Mouse (Mus musculus) thymus, postnatal 0 days (tissue): ENCODE data around the gene Slc2a6. TPM values are rescaled to one million over a fixed set of nuclear protein-coding genes. Genes with fewer than 3 reads are reported as not detected.

Experiments
- DNase-seq: peaks from one replicate; pipeline ENCODE4 v3.0.0-alpha.2; 2015; ENCODE audit warnings: low spot score
- polyA plus RNA-seq: library from polyadenylated mRNA; unstranded; fragments of >200 nt; fragmentation: Nextera tagmentation; extraction: Ambion mirVana; gene quantifications from 2 replicates; pipeline ENCODE4 v1.2.1, GENCODE M21; 2015

Slc2a6 gene
- polyA plus RNA-seq, result 2.6 and 3.1 TPM in 2 replicates

GRCm38 (mm10) chr2:27027618-27028436, at the start of gene Slc2a6:
Gene Slc2a6 (minus strand): TSS chr2:27027998.
- DNase-seq, result peak; percentile 87

DNA sequence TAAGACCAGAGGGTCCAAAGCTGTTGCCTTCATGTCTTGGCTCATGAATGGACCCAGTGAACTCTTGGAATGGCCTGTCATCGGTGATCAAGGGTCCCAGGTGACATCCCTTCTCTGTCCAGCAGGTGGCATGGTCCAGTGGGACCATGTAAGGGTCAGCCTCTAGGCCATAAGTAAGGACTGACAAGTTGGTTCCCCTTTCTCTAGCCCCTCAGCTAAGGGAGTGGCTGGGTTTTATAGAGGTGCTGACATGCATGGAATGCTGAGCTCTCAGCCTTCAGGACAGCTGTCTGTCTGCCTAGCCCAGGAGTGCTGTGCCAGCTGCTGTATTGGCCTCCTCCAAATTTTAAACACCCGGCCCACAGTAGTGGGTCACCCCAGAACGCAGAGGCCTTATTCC, 47.7 kb upstream of the Slc2a6 start:
- no peak for DNase-seq

DNA sequence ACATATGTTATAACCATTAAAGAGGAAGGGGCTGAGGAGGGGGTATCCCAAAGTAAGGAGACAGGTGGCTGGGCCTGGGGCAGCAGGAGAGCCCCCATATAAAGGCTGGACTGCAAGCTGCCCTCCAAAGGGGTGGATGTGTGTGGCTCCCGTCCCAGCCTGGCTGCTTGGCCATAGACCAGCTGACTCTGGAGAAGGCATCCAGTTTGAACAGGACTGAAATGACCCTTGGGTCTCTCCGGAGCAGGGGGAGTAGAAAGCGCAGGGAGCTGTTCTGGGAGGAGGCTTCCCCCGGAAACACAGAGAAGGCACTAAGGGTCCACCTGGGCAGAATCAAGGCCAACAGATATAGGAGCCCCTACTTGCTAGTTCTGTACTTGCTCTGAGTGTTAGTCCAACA, 47.0 kb upstream of the Slc2a6 start:
- DNase-seq, result no peak

DNA sequence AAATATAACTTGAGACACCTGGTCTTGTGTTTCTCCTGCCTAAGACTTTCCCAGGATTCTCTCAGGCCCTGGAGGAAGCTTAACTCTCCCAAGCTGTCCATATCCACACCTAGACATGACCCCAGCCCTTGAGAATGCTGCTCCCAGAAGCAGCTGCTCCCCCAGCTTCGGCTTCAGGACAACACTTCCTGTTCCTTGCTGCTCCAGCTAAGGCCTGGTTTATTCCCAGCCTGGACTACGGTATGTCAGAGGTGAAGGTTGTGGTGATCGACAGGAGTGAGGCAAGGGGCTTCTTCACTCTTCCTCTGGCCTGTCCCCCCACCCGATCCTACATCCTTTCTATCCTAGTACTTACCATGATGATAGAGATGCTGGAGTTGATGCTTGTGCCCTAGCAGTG, 45.6 kb upstream of the Slc2a6 start:
- no peak for DNase-seq

DNA sequence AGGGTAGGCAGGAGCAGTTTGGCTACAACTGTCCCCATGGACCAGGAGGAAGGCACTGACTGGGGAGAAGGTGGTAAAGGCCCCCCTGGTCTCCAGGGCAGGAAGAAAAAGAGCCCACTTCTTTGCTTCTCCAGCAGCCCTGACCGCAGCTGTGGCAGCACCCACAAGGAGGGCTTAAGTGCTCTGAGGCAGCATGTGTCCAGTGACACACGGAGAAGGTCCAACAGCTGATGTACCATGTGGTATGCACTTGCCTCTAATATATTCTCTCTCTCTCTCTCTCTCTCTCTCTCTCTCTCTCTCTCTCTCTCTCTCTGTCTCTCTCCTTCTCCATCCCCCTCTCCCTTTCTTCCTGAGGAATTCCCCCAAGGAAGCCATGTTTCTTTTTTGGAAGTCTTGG, 44.2 kb upstream of the Slc2a6 start, which contains the start of gene Mymk:
Gene Mymk, minus strand, starts transcription at position 202 of the 400 bp plus-strand sequence.
- DNase-seq, result no peak

- no peak for DNase-seq
Measured at GRCm38 (mm10) chr2:27071137-27071536, 43.3 kb upstream of the Slc2a6 start.

GRCm38 (mm10) chr2:27070247-27070813, 42.5 kb upstream of the Slc2a6 start:
- peak; percentile 86 for DNase-seq

DNA sequence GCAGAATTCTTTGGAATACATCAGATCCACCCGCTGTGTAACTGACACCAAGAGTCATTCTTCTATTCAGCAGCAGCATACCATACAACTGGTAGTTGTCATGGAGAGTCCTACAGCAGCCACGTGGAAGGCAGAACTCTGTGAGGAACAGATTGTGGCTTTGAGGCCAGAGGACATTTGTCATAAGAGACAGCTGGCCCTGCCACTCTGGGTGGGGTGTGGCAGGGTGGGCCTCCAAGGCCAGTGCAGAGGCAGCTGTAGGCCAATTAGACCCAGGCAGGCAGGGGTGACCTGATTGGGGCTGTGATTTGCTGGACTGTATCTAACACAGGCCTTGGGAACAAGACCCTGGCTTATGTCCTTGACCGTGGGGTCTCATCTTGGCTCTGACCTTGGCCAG, 41.8 kb upstream of the Slc2a6 start:
- DNase-seq, result no peak

DNA sequence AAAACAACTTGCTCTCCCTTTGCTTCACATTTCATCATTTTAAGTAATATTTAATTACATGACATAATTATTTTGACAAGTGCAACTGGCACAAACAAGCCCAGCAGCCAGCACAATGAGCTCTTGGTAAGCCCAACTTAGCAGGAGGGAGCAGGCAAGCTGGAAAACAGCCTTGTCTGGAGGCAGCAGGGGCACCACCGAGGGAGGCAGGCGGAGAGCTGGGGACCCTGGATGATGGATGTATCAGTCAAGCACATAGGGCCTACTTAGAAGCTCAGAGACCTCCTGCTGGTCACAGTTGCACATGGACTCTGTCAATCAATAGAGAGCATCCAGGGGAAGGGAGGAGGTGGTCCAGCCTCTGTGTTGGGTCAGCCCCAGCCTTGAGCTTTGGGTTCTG, 40.2 kb upstream of the Slc2a6 start:
- DNase-seq, result no peak

DNA sequence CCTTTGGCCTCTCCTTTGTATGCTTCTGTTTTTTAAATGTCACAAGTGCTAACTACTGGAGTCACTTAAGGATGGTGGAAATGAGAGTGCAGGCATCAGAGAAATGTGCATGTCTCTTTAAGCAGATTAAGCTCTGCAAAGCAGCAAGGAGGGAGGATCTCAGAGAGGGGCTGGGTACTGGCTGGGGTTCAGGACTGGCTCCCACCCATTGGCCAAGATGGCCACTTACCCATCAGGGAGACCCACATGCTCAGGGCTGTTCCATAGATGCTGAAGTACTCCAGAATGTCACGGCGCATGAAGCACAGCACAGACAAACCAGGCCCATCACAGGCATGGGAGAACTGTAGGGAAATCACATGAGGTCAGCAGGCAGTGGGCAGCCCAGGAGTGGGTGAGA, 39.3 kb upstream of the Slc2a6 start:
- DNase-seq, result no peak

DNA sequence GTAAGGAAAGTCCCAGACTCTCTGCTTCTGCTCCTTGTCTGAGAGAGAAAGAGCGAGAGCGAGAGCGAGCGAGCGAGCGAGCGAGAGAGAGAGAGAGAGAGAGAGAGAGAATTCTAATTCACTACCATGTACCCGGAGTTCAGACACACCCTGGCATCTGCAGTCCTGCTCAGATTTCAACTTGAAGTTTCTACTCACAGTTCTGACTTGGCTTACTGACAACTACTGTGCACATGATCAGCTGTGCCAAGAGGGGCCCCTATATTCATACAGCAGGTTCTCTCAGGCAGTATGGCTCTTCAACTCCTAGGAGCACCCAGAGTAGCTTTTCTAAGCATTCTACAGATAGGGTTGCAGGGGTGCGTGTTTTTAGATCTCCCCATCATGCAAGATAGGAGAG, 31.4 kb upstream of the Slc2a6 start:
- DNase-seq, result no peak

DNA sequence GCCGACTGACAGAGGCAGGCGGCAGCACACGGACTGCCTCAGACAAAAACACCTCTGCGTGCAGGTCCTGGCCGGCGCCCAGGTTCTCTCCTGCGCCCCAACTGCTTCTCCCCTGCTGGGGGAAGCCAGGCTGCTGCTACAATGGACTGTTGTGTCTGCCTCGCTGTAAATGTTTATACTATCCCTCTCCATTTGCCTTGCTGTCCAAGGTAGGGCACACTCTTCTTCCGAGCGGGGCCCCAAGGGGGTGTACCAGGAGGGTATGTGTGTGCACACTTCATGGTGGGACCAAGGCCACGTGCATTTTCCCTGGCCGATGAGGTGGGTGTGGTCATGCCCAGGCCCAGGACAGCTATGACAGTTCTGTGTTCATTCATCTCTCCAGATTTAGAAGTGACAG, 31.0 kb upstream of the Slc2a6 start:
- DNase-seq, result no peak

DNA sequence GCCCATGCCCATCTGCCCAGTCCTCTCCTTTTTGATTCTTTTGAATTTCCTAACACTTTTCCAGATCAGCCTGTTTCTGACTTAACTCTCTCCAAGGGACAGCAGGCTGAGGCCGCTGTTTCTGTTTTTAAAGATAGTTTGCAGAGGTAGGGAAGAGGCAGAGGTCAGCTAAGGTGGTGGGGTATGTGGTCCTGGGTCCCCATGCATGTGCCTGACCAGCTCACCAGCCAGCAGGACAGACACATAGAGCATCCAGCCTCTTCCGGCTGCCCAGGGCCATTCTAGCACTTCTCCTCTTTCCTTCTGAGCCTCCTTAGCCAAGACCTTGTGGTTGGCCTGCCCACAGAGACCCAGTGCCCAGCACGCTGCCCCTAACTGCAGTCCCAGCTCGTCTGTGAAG, 30.5 kb upstream of the Slc2a6 start:
- no peak for DNase-seq

GRCm38 (mm10) chr2:27049408-27049807, 21.6 kb upstream of the Slc2a6 start:
- DNase-seq, result no peak

DNA sequence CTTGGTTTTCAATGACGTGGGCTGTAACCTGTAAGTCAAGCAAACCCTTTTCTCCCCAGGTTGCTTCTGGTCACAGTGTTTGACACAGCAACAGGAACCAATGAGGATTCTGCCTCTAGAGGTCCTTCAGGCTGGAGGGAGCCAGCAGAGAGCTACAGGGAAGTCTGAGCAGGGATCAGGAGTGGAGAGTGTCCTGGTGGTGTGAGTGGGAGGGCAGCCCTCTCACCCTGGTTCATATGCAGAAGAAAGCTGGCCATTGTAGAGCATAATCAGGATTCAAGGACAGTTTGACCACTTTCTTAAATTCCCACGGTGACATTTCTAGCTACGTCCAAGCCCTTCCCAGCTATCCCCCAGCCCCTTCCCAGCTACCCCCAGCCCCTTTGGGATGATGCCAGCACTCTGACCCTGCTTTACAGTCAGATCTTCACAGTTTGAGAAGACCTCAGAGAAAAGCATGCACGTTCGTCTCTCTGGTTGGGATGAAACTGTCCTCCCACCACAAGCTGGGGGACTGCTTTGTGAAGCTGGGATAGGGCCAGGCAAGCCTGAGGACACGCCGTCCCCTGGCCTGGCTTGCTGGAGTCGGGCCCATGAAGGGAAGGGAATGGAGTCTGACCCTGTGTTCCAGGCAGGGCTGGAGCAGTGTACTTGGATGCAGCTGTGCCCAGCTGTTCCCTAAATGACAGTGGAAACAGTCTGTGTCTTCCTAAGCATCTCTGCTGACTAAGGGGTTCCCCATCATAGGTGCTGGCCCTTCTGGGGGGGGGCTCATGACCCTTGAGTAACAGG, 18.4 kb upstream of the Slc2a6 start:
- no peak for DNase-seq

GRCm38 (mm10) chr2:27044641-27045040, 16.8 kb upstream of the Slc2a6 start:
- no peak for DNase-seq

- no peak for DNase-seq
Measured at GRCm38 (mm10) chr2:27044166-27044565, 16.4 kb upstream of the Slc2a6 start.

DNA sequence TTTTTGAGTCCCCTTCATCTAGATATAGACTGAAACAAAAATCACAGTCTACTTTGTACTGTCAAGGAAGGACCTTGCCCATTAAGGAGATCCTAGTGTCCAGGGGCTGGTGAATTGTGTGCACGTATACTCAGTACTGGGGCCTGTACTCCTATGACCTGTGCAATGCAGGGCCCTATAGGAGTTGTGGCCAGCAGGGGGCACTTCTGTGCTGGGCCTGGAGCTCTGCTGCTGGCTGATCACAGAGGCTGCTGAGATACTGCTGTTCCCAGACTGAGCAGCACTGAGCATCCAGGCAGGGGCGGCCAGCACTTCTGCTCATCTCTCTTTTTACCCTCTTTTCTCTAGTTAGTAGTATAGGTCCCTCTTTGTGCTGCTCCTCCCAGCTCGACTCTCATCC, 15.7 kb upstream of the Slc2a6 start:
- peak; percentile 84 for DNase-seq

- no peak for DNase-seq
Measured at GRCm38 (mm10) chr2:27042131-27042844, 14.5 kb upstream of the Slc2a6 start.

DNA sequence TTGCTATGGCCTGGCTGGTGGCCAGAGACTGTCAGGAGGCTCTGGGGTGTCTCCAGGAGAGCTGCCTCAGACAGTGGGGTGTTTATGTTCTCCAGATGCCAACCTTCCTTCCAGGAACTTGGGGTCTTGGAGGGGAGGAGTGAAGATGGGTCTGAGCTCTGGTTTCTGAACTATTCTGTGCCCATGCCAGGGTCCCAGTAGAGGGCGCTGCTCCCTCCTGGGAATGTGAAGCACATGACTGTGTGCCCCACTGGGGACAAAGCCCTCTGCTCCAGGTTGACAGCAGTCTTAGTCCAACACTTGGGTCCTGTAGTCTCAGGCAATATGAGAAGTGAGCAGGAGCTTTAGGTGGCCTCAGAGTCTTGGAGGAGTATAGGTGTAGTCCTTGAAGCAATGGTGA, 11.5 kb upstream of the Slc2a6 start:
- peak; percentile 52 for DNase-seq

GRCm38 (mm10) chr2:27038596-27038995, 10.8 kb upstream of the Slc2a6 start:
- DNase-seq, result peak; percentile 79

- no peak for DNase-seq
Measured at GRCm38 (mm10) chr2:27037008-27037407, 9.2 kb upstream of the Slc2a6 start.
